Mouse (Mus musculus): ENCODE data around the gene Kif2a. TPM values are rescaled to one million over a fixed set of nuclear protein-coding genes. Genes with fewer than 3 reads are reported as not detected.

Gene Kif2a
- total and polyA plus RNA-seq, 3 experiments: 18.0 to 310 (median 135) TPM

DNA sequence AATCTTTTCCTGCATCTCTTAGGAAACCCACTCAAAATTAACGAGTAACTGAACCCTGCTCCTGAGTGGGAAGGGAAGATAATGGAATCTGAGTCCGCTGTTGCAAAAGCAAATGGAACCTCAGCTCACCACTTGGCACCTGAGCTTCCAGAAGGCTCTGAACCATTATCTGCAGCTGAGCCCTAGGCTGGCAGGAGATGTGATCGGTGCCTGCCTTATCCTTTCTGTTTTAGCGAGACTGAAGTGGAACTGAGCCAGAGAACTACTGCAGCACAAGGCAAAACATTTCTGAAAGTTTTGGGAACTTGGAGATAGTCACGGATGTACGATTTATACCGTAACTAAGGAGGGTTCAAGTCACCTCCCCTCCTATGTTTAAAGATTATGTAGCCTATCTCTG is 38.2 kb upstream of the Kif2a start:
- H3K9ac ChIP-seq (ENCODE audit: control insufficient read depth, low read depth, low read length, poor library complexity, severe bottlenecking): no peak overlapping the region
- no peaks in the 10 kb centered on the region for H3K9me3 ChIP-seq (replicated peaks; ENCODE audit: insufficient read depth, low read length)
- H3K79me2 ChIP-seq (ENCODE audit: control insufficient read depth, insufficient read depth, low read length, poor library complexity): no peaks in the 10 kb centered on the region
- DNase-seq (ENCODE audit: low read depth, low spot score): peak; percentile 58
- H3K4me1 ChIP-seq (ENCODE audit: control insufficient read depth in 1 of 2, insufficient read depth in 2 of 2, low read length in 2 of 2): peaks cover 16 to 43% of the 10 kb centered on the region in 2 experiments
- TF ChIP-seq CTCF (IDR thresholded peaks at IDR 0.05 in 2 of 3, conservative IDR thresholded peaks at IDR 0.05 in 1 of 3; ENCODE audit: control insufficient read depth in 1 of 3, insufficient read depth in 1 of 3, low read depth in 2 of 3, low read length in 3 of 3, poor library complexity in 1 of 3, severe bottlenecking in 1 of 3) (no peak), EP300 (IDR thresholded peaks at IDR 0.05; ENCODE audit: low read depth in 1 of 2, low read length in 2 of 2) (peak; percentile 27 to 40; a peak in 2 of 4 replicates), UBTF (IDR thresholded peaks at IDR 0.05; ENCODE audit: borderline replicate concordance, insufficient read depth, low read depth, low read length) (no peak), ZC3H11A (IDR thresholded peaks at IDR 0.05; ENCODE audit: low read depth, low read length) (no peak), ZNF384 (IDR thresholded peaks at IDR 0.05; ENCODE audit: low read depth, low read length) (no peak), MYB (IDR thresholded peaks at IDR 0.05; ENCODE audit: low read depth, low read length) (no peak), SIN3A (IDR thresholded peaks at IDR 0.05; ENCODE audit: low read length) (0 out of 2 replicates have a peak, but pooled peaks have one; percentile 17), E2F4 (IDR thresholded peaks at IDR 0.05; ENCODE audit: borderline replicate concordance, low read depth, low read length) (no peak), ETS1 (IDR thresholded peaks at IDR 0.05; ENCODE audit: low read depth, low read length) (peak; percentile 64; the same call in 1 of the 2 replicates), HCFC1 (IDR thresholded peaks at IDR 0.05; ENCODE audit: low read depth, low read length) (no peak), TCF12 (IDR thresholded peaks at IDR 0.05; ENCODE audit: low read depth, low read length) (peak; percentile 51; the same call in 1 of the 2 replicates), TBP (IDR thresholded peaks at IDR 0.05; ENCODE audit: low read depth, low read length) (0 out of 2 replicates have a peak, but pooled peaks have one; percentile 51), GABPA (IDR thresholded peaks at IDR 0.05; ENCODE audit: low read depth, low read length) (no peak), SMC3 (IDR thresholded peaks at IDR 0.05; ENCODE audit: low read depth, low read length) (no peak), RCOR1 (IDR thresholded peaks at IDR 0.05; ENCODE audit: low read depth, low read length) (peak; percentile 48; the same call in 1 of the 2 replicates), GATA1 (IDR thresholded peaks at IDR 0.05; ENCODE audit: low read depth, low read length) (peak; percentile 24; the same call in 1 of the 2 replicates), JUND (IDR thresholded peaks at IDR 0.05; ENCODE audit: low read depth, low read length) (no peak), NRF1 (IDR thresholded peaks at IDR 0.05; ENCODE audit: insufficient read depth, low read depth, low read length, poor library complexity, severe bottlenecking) (no peak), MEF2A (IDR thresholded peaks at IDR 0.05; ENCODE audit: extremely low read depth, insufficient replicate concordance, low read depth, low read length, poor library complexity, severe bottlenecking) (no peak)
- peaks cover 0 to 45% of the 10 kb centered on the region in 2 experiments; a peak in 2 of 4 replicates for H3K36me3 ChIP-seq (ENCODE audit: control insufficient read depth in 1 of 2, insufficient read depth in 2 of 2, low read length in 2 of 2)
- H3K4me3 ChIP-seq (ENCODE audit: control insufficient read depth in 1 of 2, insufficient read depth in 1 of 2, low read depth in 2 of 2, low read length in 2 of 2): peak overlapping the region in 1 of 2 experiments; percentile 33; a peak in 2 of 4 replicates
- no peaks in the 10 kb centered on the region for H3K27me3 ChIP-seq (ENCODE audit: control insufficient read depth in 1 of 2, insufficient read depth in 2 of 2, low read length in 2 of 2)
- no peak overlapping the region for H3K27ac ChIP-seq (ENCODE audit: control insufficient read depth, low read depth, low read length)

DNA sequence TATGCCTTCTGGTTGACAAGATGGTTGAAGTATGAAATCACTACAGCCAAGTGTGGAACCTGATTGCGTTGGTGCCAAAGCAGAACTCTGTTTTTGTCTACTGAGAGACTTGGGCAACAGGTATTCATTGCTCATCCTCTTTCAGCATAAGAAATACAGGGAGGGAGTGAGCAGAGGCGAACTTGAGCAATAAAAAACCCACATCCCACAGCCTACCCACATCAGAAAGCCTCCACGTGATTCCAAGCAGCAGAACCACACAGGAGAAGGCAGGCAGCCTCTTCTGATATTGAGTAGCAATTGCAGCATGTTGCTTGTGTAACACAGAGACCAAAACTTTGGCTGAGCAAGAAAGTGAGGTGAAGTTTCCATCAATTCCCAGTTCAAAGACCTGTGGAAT is 37.5 kb upstream of the Kif2a start:
- H3K4me1 ChIP-seq (ENCODE audit: control insufficient read depth in 1 of 2, insufficient read depth in 2 of 2, low read length in 2 of 2): peaks cover 16 to 37% of the 10 kb centered on the region in 2 experiments

More for the DNA sequence above, 37.5 kb upstream of the Kif2a start:
- TF ChIP-seq POLR2AphosphoS5 (IDR thresholded peaks at IDR 0.05; ENCODE audit: borderline replicate concordance, low read depth, low read length) (no peak), CHD2 (IDR thresholded peaks at IDR 0.05; ENCODE audit: low read length) (no peak), ZNF384 (IDR thresholded peaks at IDR 0.05; ENCODE audit: low read depth, low read length) (no peak), MYB (IDR thresholded peaks at IDR 0.05; ENCODE audit: low read depth, low read length) (no peak), MAZ (IDR thresholded peaks at IDR 0.05; ENCODE audit: low read depth, low read length) (no peak), EP300 (IDR thresholded peaks at IDR 0.05; ENCODE audit: low read depth in 1 of 2, low read length in 2 of 2) (no peak), ZC3H11A (IDR thresholded peaks at IDR 0.05; ENCODE audit: low read depth, low read length) (no peak), ETS1 (IDR thresholded peaks at IDR 0.05; ENCODE audit: low read depth, low read length) (no peak), MXI1 (IDR thresholded peaks at IDR 0.05; ENCODE audit: low read depth, low read length) (no peak), USF2 (IDR thresholded peaks at IDR 0.05; ENCODE audit: borderline replicate concordance in 1 of 2, insufficient read depth in 1 of 2, low read depth in 1 of 2, low read length in 2 of 2) (no peak), GABPA (IDR thresholded peaks at IDR 0.05; ENCODE audit: low read depth, low read length) (no peak), MAFK (IDR thresholded peaks at IDR 0.05; ENCODE audit: borderline replicate concordance, low read depth, low read length) (no peak), RCOR1 (IDR thresholded peaks at IDR 0.05; ENCODE audit: low read depth, low read length) (no peak), ZKSCAN1 (IDR thresholded peaks at IDR 0.05; ENCODE audit: low read depth, low read length) (no peak), SMC3 (IDR thresholded peaks at IDR 0.05; ENCODE audit: low read depth, low read length) (no peak)
- Histone ChIP-seq H3K9me3 (replicated peaks; ENCODE audit: insufficient read depth, low read length) (no peaks in the 10 kb centered on the region), H3K36me3 (ENCODE audit: control insufficient read depth in 1 of 2, insufficient read depth in 2 of 2, low read length in 2 of 2) (peaks cover 0 to 38% of the 10 kb centered on the region in 2 experiments; a peak in 2 of 4 replicates), H3K9ac (ENCODE audit: control insufficient read depth, low read depth, low read length, poor library complexity, severe bottlenecking) (no peak overlapping the region), H3K4me3 (ENCODE audit: control insufficient read depth in 1 of 2, insufficient read depth in 1 of 2, low read depth in 2 of 2, low read length in 2 of 2) (no peak overlapping the region), H3K27me3 (ENCODE audit: control insufficient read depth in 1 of 2, insufficient read depth in 2 of 2, low read length in 2 of 2) (no peaks in the 10 kb centered on the region), H3K79me2 (ENCODE audit: control insufficient read depth, insufficient read depth, low read length, poor library complexity) (no peaks in the 10 kb centered on the region), H3K27ac (ENCODE audit: control insufficient read depth, low read depth, low read length) (no peak overlapping the region)
- no peak for DNase-seq (ENCODE audit: low read depth, low spot score)

Measured in MEL (cell line).